Mouse (Mus musculus) liver, adult (tissue): ENCODE results near the gene Eps15.

Experiments
- GATA4 ChIP-seq: IDR thresholded peaks from 2 replicates; pipeline ENCODE4 v1.6.1; 2014; ENCODE audit warnings: mild to moderate bottlenecking, low read length; ENCODE audit not compliant: insufficient replicate concordance

Eps15 gene

GRCm38 (mm10) chr4:109279689-109280458 lies at the start of gene Eps15:
Gene Eps15, plus strand, starts transcription at chr4:109280268.
- no peak for TF ChIP-seq GATA4

- TF ChIP-seq GATA4, result no peak
These were observed 45.9 kb upstream of the Eps15 start, which contains the start of gene Calr4 for GRCm38 (mm10) chr4:109234185-109234584. Gene Calr4, plus strand, starts transcription at chr4:109234485.

GRCm38 (mm10) chr4:109234806-109235350 lies 45.2 kb upstream of the Eps15 start:
- TF ChIP-seq GATA4, result no peak

GRCm38 (mm10) chr4:109236186-109236879 lies 43.7 kb upstream of the Eps15 start:
- no peak for TF ChIP-seq GATA4

- no peak for TF ChIP-seq GATA4
These were observed 41.4 kb upstream of the Eps15 start for GRCm38 (mm10) chr4:109238428-109239268.

GRCm38 (mm10) chr4:109241221-109241620 lies 38.8 kb upstream of the Eps15 start:
- no peak for TF ChIP-seq GATA4

GRCm38 (mm10) chr4:109241934-109242333 lies 38.1 kb upstream of the Eps15 start:
- no peak for TF ChIP-seq GATA4

- no peak for TF ChIP-seq GATA4
These were observed 35.6 kb upstream of the Eps15 start for GRCm38 (mm10) chr4:109244506-109244905.

GRCm38 (mm10) chr4:109245016-109245620 lies 35.0 kb upstream of the Eps15 start:
- no peak for TF ChIP-seq GATA4

- TF ChIP-seq GATA4, result no peak
These were observed 28.5 kb upstream of the Eps15 start for GRCm38 (mm10) chr4:109251605-109252004.

- no peak for TF ChIP-seq GATA4
These were observed 27.9 kb upstream of the Eps15 start for GRCm38 (mm10) chr4:109252199-109252598.

GRCm38 (mm10) chr4:109253664-109254151 lies 26.4 kb upstream of the Eps15 start:
- TF ChIP-seq GATA4, result no peak

- no peak for TF ChIP-seq GATA4
These were observed 25.6 kb upstream of the Eps15 start for GRCm38 (mm10) chr4:109254511-109254910.

- no peak for TF ChIP-seq GATA4
These were observed 24.7 kb upstream of the Eps15 start for GRCm38 (mm10) chr4:109255321-109255720.

GRCm38 (mm10) chr4:109255727-109256417 lies 24.2 kb upstream of the Eps15 start:
- no peak for TF ChIP-seq GATA4

GRCm38 (mm10) chr4:109256791-109257190 lies 23.3 kb upstream of the Eps15 start:
- TF ChIP-seq GATA4, result no peak
